Mouse (Mus musculus): ENCODE results near the gene Far2. TPM values are rescaled to one million over a fixed set of nuclear protein-coding genes. Genes with fewer than 3 reads are reported as not detected.

The Far2 gene
- polyA plus RNA-seq, 2 experiments: 0.68 to 2.3 TPM

DNA sequence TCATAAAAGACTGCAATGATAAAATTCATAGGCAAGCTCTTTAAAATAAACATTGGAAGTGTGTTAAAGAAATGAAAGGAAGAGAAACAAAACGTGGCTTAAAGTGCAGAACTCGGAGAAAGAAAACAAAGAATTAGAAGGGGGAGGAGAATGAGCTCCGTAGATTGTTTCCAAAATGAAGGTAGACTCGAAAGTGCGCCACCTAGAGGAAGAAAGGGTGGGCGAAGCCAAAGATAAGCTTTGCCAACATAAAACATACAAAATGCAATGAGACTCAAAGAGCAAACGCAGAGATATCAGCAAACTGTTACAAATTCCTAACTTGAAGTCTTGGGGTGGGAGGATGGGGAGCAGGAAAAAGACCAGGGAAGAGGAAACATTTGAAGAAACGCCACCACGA, 57.2 kb downstream of the Far2 start:
- Histone ChIP-seq H3K9ac (ENCODE audit: low read depth, low read length, severe bottlenecking) (no peak overlapping the region), H3K4me3 (replicated peaks; ENCODE audit: low read length) (no peak overlapping the region), H3K27me3 (ENCODE audit: control insufficient read depth, insufficient read depth, low read length) (no peaks in the 10 kb centered on the region), H3K9me3 (ENCODE audit: control insufficient read depth, low read length) (no peaks in the 10 kb centered on the region), H3K27ac (replicated peaks; ENCODE audit: low read depth, low read length) (no peak overlapping the region), H3K36me3 (ENCODE audit: control insufficient read depth, insufficient read depth, low read length) (no peaks in the 10 kb centered on the region), H3K4me1 (ENCODE audit: control insufficient read depth, insufficient read depth, low read length) (no peaks in the 10 kb centered on the region), H3K4me2 (replicated peaks; ENCODE audit: low read depth, low read length, severe bottlenecking) (no peak overlapping the region)
- DNase-seq (ENCODE audit: low spot score): no peak
- ATAC-seq (ENCODE audit: low FRiP score, low read depth): no peak
- TF ChIP-seq POLR2A (IDR thresholded peaks at IDR 0.05; ENCODE audit: borderline replicate concordance, extremely low read depth, insufficient read depth, insufficient read length): no peak
- 42% methylated on average over 9 of the region's 9 CpGs for WGBS

GRCm38 (mm10) chr6:148105722-148106268, 58.7 kb downstream of the Far2 start:
- 67% methylated on average over 9 of the region's 9 CpGs for WGBS
- Histone ChIP-seq H3K27me3 (ENCODE audit: control insufficient read depth, insufficient read depth, low read length) (no peaks in the 10 kb centered on the region), H3K27ac (replicated peaks; ENCODE audit: low read depth, low read length) (no peak overlapping the region), H3K36me3 (ENCODE audit: control insufficient read depth, insufficient read depth, low read length) (no peaks in the 10 kb centered on the region), H3K4me3 (replicated peaks; ENCODE audit: low read length) (no peak overlapping the region), H3K9ac (ENCODE audit: low read depth, low read length, severe bottlenecking) (no peak overlapping the region), H3K9me3 (ENCODE audit: control insufficient read depth, low read length) (no peaks in the 10 kb centered on the region), H3K4me2 (replicated peaks; ENCODE audit: low read depth, low read length, severe bottlenecking) (no peak overlapping the region), H3K4me1 (ENCODE audit: control insufficient read depth, insufficient read depth, low read length) (no peaks in the 10 kb centered on the region)
- no peak for TF ChIP-seq POLR2A (IDR thresholded peaks at IDR 0.05; ENCODE audit: borderline replicate concordance, extremely low read depth, insufficient read depth, insufficient read length)
- ATAC-seq (ENCODE audit: low FRiP score, low read depth) (no peak), DNase-seq (ENCODE audit: low spot score) (no peak)

- no peaks in the 10 kb centered on the region for H3K4me1 ChIP-seq (ENCODE audit: control insufficient read depth, insufficient read depth, low read length)
- H3K36me3 ChIP-seq (ENCODE audit: control insufficient read depth, insufficient read depth, low read length): no peaks in the 10 kb centered on the region
- no peaks in the 10 kb centered on the region for H3K9me3 ChIP-seq (ENCODE audit: control insufficient read depth, low read length)
- no peak overlapping the region for H3K4me2 ChIP-seq (replicated peaks; ENCODE audit: low read depth, low read length, severe bottlenecking)
- 69% methylated on average over 8 of the region's 8 CpGs for WGBS
- H3K27ac ChIP-seq (replicated peaks; ENCODE audit: low read depth, low read length): no peak overlapping the region
- H3K9ac ChIP-seq (ENCODE audit: low read depth, low read length, severe bottlenecking): no peak overlapping the region
- DNase-seq (ENCODE audit: low spot score): no peak
- no peak for TF ChIP-seq POLR2A (IDR thresholded peaks at IDR 0.05; ENCODE audit: borderline replicate concordance, extremely low read depth, insufficient read depth, insufficient read length)
- ATAC-seq (ENCODE audit: low FRiP score, low read depth): no peak
- H3K4me3 ChIP-seq (replicated peaks; ENCODE audit: low read length): no peak overlapping the region
- H3K27me3 ChIP-seq (ENCODE audit: control insufficient read depth, insufficient read depth, low read length): no peaks in the 10 kb centered on the region
Measured at GRCm38 (mm10) chr6:148108741-148109472, 61.8 kb downstream of the Far2 start.

GRCm38 (mm10) chr6:148110996-148111633, 64.1 kb downstream of the Far2 start:
- no peak for TF ChIP-seq POLR2A (IDR thresholded peaks at IDR 0.05; ENCODE audit: borderline replicate concordance, extremely low read depth, insufficient read depth, insufficient read length)
- WGBS: 85% methylated on average over 2 of the region's 2 CpGs

GRCm38 (mm10) chr6:148116371-148116770, 69.3 kb downstream of the Far2 start:
- Histone ChIP-seq H3K36me3 (ENCODE audit: control insufficient read depth, insufficient read depth, low read length) (no peaks in the 10 kb centered on the region), H3K27ac (replicated peaks; ENCODE audit: low read depth, low read length) (no peak overlapping the region), H3K4me3 (replicated peaks; ENCODE audit: low read length) (no peak overlapping the region), H3K9me3 (ENCODE audit: control insufficient read depth, low read length) (no peaks in the 10 kb centered on the region), H3K27me3 (ENCODE audit: control insufficient read depth, insufficient read depth, low read length) (no peaks in the 10 kb centered on the region), H3K4me2 (replicated peaks; ENCODE audit: low read depth, low read length, severe bottlenecking) (no peak overlapping the region), H3K9ac (ENCODE audit: low read depth, low read length, severe bottlenecking) (no peak overlapping the region), H3K4me1 (ENCODE audit: control insufficient read depth, insufficient read depth, low read length) (no peaks in the 10 kb centered on the region)
- 92% methylated on average over 5 of the region's 5 CpGs for WGBS
- TF ChIP-seq POLR2A (IDR thresholded peaks at IDR 0.05; ENCODE audit: borderline replicate concordance, extremely low read depth, insufficient read depth, insufficient read length): no peak
- DNase-seq (ENCODE audit: low spot score) (no peak), ATAC-seq (ENCODE audit: low FRiP score, low read depth) (no peak)

More at GRCm38 (mm10) chr6:148110996-148111633, 64.1 kb downstream of the Far2 start:
- Histone ChIP-seq H3K4me3 (replicated peaks; ENCODE audit: low read length) (no peak overlapping the region), H3K9ac (ENCODE audit: low read depth, low read length, severe bottlenecking) (no peak overlapping the region), H3K27me3 (ENCODE audit: control insufficient read depth, insufficient read depth, low read length) (no peaks in the 10 kb centered on the region), H3K9me3 (ENCODE audit: control insufficient read depth, low read length) (no peaks in the 10 kb centered on the region), H3K36me3 (ENCODE audit: control insufficient read depth, insufficient read depth, low read length) (no peaks in the 10 kb centered on the region), H3K27ac (replicated peaks; ENCODE audit: low read depth, low read length) (no peak overlapping the region), H3K4me1 (ENCODE audit: control insufficient read depth, insufficient read depth, low read length) (no peaks in the 10 kb centered on the region), H3K4me2 (replicated peaks; ENCODE audit: low read depth, low read length, severe bottlenecking) (no peak overlapping the region)
- ATAC-seq (ENCODE audit: low FRiP score, low read depth) (no peak), DNase-seq (ENCODE audit: low spot score) (no peak)
